Mouse (Mus musculus): ENCODE results near the gene N4bp2l1. TPM values are rescaled to one million over a fixed set of nuclear protein-coding genes. Genes with fewer than 3 reads are reported as not detected.
"Not testable (repeated sequence)": the region's sequence is repeated elsewhere in the genome, so short reads cannot be mapped to it uniquely, and the experiment has no call there.

The N4bp2l1 gene
- polyA plus RNA-seq (2015; fragmentation: Nextera tagmentation; extraction: Ambion mirVana) = 7.7 and 8.6 TPM in 2 replicates

DNA sequence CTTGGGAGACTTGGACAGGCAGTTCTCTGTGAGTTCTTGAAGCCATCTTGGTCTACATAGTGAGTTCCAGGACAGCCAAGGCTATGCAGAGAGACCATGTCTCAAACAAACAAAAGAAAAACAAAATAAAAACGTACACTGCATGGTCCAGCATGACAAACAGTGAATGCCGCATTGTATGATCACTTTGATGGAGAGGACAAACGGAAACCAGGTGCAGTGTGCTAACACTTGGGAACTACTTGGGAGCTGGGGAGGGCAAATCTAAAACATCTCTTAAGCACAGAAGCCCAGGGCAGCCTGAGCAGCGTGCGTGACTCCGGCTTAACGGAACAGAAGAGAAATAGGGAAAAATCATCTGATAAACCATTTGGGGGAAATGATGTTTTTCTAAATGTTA lies at the start of gene N4bp2l1:
N4bp2l1 (minus strand) TSS at position 101 of the 400 bp plus-strand sequence.
- H3K36me3 ChIP-seq = peaks cover 6% of the 10 kb centered on the region; the same call in 1 of the 2 replicates
- no peak within 1 kb of the TSS for H3K4me2 ChIP-seq
- no peak within 1 kb of the TSS for H3K4me3 ChIP-seq
- H3K9me3 ChIP-seq = no peaks in the 10 kb centered on the region
- WGBS = 88% methylated on average over 7 of the region's 7 CpGs
- H3K9ac ChIP-seq = no peak within 1 kb of the TSS
- H3K27me3 ChIP-seq = peaks cover 46% of the 10 kb centered on the region
- no peak for ATAC-seq (ENCODE audit: low FRiP score)
- peaks cover 31% of the 10 kb centered on the region for H3K4me1 ChIP-seq (replicated peaks)
- H3K27ac ChIP-seq = no peak within 1 kb of the TSS

DNA sequence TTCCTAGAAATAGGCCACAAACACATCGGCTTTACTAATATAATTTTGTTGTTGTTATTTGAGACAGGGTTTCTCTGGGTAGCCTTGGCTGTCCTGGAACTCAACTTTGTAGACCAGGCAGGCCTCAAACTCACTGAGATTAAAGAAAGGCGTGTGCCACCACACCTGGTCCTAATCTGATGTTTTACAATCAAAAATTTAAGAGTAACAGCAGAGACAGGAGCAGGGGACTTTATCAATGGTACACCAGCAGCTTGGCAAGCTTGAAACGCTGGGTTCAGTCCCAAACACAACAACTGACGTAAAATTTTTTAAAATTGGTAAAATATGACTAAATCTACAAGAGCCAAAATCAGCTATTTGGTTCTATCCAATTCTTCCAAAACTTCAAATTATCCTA lies 47.9 kb upstream of the N4bp2l1 start:
- WGBS = 93% methylated on average over 4 of the region's 4 CpGs
- no peak for ATAC-seq (ENCODE audit: low FRiP score)

DNA sequence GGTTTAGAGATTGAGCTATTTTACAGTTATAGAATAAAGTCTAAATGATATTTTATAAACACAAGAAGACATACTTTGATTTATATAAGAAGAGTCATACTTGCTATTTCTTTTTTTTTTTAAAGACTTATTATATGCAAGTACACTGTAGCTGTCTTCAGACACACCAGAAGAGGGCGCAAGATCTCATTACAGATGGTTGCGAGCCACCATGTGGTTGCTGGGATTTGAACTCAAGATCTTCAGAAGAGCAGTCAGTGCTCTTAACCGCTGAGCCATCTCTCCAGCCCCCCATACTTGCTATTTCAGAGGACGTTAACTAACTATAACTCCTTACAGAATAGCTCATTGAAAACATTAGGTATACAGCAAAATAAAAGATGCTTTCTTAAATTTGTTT lies 46.4 kb upstream of the N4bp2l1 start:
- not testable (repeated sequence) for H3K9me3 ChIP-seq; H3K27me3 ChIP-seq; H3K4me1 ChIP-seq (replicated peaks); H3K4me3 ChIP-seq; ATAC-seq (ENCODE audit: low FRiP score); H3K4me2 ChIP-seq; H3K9ac ChIP-seq; H3K27ac ChIP-seq
- WGBS = 98% methylated on average over 4 of the region's 4 CpGs
- peaks cover 23% of the 10 kb centered on the region for H3K36me3 ChIP-seq

More for the DNA sequence above, 47.9 kb upstream of the N4bp2l1 start:
- Histone ChIP-seq H3K4me2 (no peak overlapping the region), H3K27ac (no peak overlapping the region), H3K9me3 (no peaks in the 10 kb centered on the region), H3K9ac (no peak overlapping the region), H3K4me3 (no peak overlapping the region), H3K4me1 (replicated peaks) (no peaks in the 10 kb centered on the region), H3K36me3 (peaks cover 35% of the 10 kb centered on the region), H3K27me3 (no peaks in the 10 kb centered on the region)

DNA sequence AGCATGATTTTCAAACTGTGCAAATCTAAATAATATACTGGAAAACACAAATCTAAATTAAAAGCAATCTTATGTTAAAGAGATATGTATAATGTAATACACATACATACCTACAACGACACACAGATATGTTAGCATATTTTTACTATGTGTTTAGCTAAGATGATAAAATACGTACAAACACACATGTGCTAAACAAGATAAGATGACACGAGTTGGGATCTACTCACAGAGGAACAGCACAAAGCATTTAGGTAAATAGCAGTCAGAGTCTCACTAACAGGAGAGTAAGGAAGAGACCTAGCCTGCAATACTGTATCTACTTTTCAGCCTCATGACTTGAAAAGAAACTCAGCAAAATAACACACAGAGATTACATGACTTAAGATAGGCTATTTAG lies 44.5 kb upstream of the N4bp2l1 start:
- H3K9me3 ChIP-seq = no peaks in the 10 kb centered on the region
- ATAC-seq (ENCODE audit: low FRiP score) = no peak
- H3K4me1 ChIP-seq (replicated peaks) = no peaks in the 10 kb centered on the region
- 93% methylated on average over 3 of the region's 3 CpGs for WGBS
- H3K27ac ChIP-seq = no peak overlapping the region
- peaks cover 29% of the 10 kb centered on the region for H3K36me3 ChIP-seq
- H3K9ac ChIP-seq = no peak overlapping the region
- no peak overlapping the region for H3K4me3 ChIP-seq
- no peak overlapping the region for H3K4me2 ChIP-seq
- no peaks in the 10 kb centered on the region for H3K27me3 ChIP-seq

GRCm38 (mm10) chr5:150629692-150630091 lies 32.7 kb upstream of the N4bp2l1 start:
- WGBS = 92% methylated on average over 2 of the region's 2 CpGs

DNA sequence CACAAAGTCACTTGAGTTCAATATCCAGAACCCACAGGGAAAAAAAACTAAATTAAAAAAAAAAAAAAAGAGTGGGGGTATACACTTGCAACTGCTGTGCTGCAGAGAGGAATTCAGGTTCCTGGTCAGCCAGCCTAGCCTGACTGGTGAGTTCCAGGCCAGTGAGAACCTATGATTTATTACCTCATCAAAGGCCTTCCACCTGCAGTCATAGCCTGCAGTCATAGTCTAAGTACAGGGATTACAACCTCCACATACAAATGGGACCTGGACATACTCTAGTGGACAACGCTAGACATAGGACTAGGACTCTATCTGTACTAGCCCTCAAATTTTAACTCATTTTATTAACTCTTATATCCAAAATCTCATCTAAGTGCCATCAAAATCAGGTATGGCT lies 32.3 kb upstream of the N4bp2l1 start:
- H3K4me2 ChIP-seq = no peak overlapping the region
- no peaks in the 10 kb centered on the region for H3K4me1 ChIP-seq (replicated peaks)
- H3K9me3 ChIP-seq = no peaks in the 10 kb centered on the region
- no peak for ATAC-seq (ENCODE audit: low FRiP score)
- H3K27me3 ChIP-seq = no peaks in the 10 kb centered on the region
- H3K9ac ChIP-seq = no peak overlapping the region
- H3K27ac ChIP-seq = no peak overlapping the region
- H3K4me3 ChIP-seq = no peak overlapping the region
- 0 out of 2 replicates have a peak, but pooled peaks cover 6% of the 10 kb centered on the region for H3K36me3 ChIP-seq
- 95% methylated on average over 1 of the region's 1 CpGs for WGBS

More at GRCm38 (mm10) chr5:150629692-150630091, 32.7 kb upstream of the N4bp2l1 start:
- Histone ChIP-seq H3K9me3 (no peaks in the 10 kb centered on the region), H3K9ac (no peak overlapping the region), H3K27ac (no peak overlapping the region), H3K36me3 (peaks cover 9% of the 10 kb centered on the region; the same call in 1 of the 2 replicates), H3K4me2 (no peak overlapping the region), H3K4me3 (no peak overlapping the region), H3K4me1 (replicated peaks) (no peaks in the 10 kb centered on the region), H3K27me3 (no peaks in the 10 kb centered on the region)
- no peak for ATAC-seq (ENCODE audit: low FRiP score)

DNA sequence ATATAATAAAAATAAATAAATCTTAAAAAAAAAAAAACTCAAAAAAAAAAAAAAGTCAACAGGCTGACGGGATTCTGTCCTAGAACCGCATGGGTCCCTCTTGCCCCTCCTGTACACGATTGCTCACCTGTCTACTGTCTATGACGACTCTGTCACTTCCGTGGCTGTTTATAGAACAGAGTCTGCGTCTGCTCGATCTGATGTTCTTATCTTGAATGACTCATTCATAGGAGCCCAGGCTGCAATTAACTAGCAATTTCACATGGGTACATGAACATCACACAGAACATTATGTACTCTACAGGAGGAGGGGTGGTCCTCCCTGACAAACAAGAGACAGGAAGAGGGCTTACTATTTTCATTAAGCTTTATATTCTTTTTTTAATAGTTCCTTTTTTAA lies 28.5 kb upstream of the N4bp2l1 start:
- Histone ChIP-seq H3K27me3 (no peaks in the 10 kb centered on the region), H3K4me3 (no peak overlapping the region), H3K36me3 (0 out of 2 replicates have a peak, but pooled peaks cover 7% of the 10 kb centered on the region), H3K4me1 (replicated peaks) (no peaks in the 10 kb centered on the region), H3K4me2 (no peak overlapping the region), H3K9me3 (no peaks in the 10 kb centered on the region), H3K9ac (no peak overlapping the region), H3K27ac (no peak overlapping the region)
- ATAC-seq (ENCODE audit: low FRiP score) = no peak
- 96% methylated on average over 7 of the region's 7 CpGs for WGBS

GRCm38 (mm10) chr5:150622792-150623191 lies 25.8 kb upstream of the N4bp2l1 start:
- Histone ChIP-seq H3K9me3 (no peaks in the 10 kb centered on the region), H3K4me2 (no peak overlapping the region), H3K36me3 (0 out of 2 replicates have a peak, but pooled peaks cover 4% of the 10 kb centered on the region), H3K4me1 (replicated peaks) (no peaks in the 10 kb centered on the region), H3K4me3 (no peak overlapping the region), H3K27me3 (no peaks in the 10 kb centered on the region), H3K27ac (no peak overlapping the region), H3K9ac (no peak overlapping the region)
- ATAC-seq (ENCODE audit: low FRiP score) = no peak
- 45% methylated on average over 1 of the region's 1 CpGs for WGBS

DNA sequence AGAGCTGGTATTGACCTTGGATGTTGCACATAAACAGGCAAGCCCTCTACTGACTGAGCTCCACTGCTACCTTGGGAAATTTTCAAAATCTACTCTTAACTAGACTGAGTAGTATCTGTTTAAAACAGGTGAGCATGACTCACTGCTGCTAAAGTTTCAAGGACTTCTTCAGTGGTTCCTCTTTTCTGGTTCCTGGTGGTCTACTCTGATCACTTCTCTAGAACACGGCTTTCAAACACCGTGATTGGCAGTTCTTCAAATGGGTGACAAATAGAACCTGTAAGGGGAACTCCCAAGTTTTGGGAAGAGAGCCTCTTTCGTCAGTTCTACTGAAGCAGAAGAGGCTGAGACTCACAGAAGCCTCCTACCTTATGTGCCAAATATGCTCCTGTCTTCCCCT lies 24.6 kb upstream of the N4bp2l1 start:
- Histone ChIP-seq H3K9me3 (no peaks in the 10 kb centered on the region), H3K36me3 (peaks cover 3% of the 10 kb centered on the region; the same call in 1 of the 2 replicates), H3K27me3 (no peaks in the 10 kb centered on the region), H3K4me2 (no peak overlapping the region), H3K9ac (no peak overlapping the region), H3K27ac (no peak overlapping the region), H3K4me3 (no peak overlapping the region), H3K4me1 (replicated peaks) (no peaks in the 10 kb centered on the region)
- no peak for ATAC-seq (ENCODE audit: low FRiP score)
- 94% methylated on average over 3 of the region's 3 CpGs for WGBS

DNA sequence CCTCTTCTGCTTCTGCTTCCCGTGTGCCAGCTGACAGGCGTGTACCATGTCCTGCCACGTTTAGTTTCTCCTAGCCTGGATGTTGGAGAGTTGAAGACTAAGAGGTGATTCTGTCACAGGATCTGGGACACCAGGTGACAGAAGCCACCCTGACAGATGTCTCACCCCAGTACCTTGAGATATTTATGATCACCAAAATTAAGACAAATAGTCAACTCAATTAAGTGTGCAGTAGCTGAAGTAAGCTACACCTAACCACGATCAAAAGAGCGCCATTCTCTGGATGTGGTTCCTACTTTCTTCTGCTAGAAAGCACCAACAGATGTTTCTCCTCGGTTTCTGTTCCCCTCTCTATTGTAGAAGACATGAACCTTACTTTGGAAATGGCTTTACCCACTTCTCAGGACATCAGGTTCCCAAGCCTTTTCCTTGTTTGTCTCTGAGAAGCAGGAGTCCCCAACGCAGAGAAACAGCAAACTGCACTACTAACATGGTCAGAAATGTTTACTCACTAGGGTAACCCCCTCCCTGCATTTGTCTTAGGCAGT lies 23.7 kb upstream of the N4bp2l1 start:
- no peaks in the 10 kb centered on the region for H3K27me3 ChIP-seq
- peaks cover 3% of the 10 kb centered on the region; the same call in 1 of the 2 replicates for H3K36me3 ChIP-seq
- H3K9me3 ChIP-seq = no peaks in the 10 kb centered on the region
- H3K4me2 ChIP-seq = no peak overlapping the region
- 88% methylated on average over 7 of the region's 7 CpGs for WGBS
- no peak for ATAC-seq (ENCODE audit: low FRiP score)
- no peak overlapping the region for H3K27ac ChIP-seq
- no peak overlapping the region for H3K9ac ChIP-seq
- no peak overlapping the region for H3K4me3 ChIP-seq
- no peaks in the 10 kb centered on the region for H3K4me1 ChIP-seq (replicated peaks)

- Histone ChIP-seq H3K9me3 (no peaks in the 10 kb centered on the region), H3K36me3 (peaks cover 3% of the 10 kb centered on the region; the same call in 1 of the 2 replicates), H3K4me2 (no peak overlapping the region), H3K4me1 (replicated peaks) (no peaks in the 10 kb centered on the region), H3K9ac (no peak overlapping the region), H3K27ac (no peak overlapping the region), H3K27me3 (no peaks in the 10 kb centered on the region), H3K4me3 (no peak overlapping the region)
- 92% methylated on average over 10 of the region's 10 CpGs for WGBS
- no peak for ATAC-seq (ENCODE audit: low FRiP score)
These were observed 21.8 kb upstream of the N4bp2l1 start for GRCm38 (mm10) chr5:150618599-150619355.

DNA sequence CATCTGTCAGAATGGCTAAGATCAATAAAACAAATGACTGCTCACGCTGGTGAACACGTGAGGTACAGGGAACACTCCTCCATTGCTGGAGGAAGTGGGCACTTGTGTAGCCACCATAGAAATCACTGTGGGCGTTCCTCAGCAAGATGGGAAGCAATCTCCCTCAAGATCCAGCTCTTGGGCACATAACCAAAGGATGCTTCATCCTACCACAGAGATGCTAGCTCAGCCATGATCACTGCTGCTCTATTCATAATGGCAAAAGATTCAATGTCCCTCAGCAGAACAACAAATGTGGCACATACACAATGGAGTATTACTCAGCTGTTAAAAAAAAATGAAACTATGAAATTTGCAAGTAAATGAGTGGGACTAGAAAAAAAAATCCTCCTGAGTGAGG lies 19.7 kb upstream of the N4bp2l1 start:
- Histone ChIP-seq H3K4me1 (replicated peaks) (0 out of 2 replicates have a peak, but pooled peaks cover 2% of the 10 kb centered on the region), H3K27me3 (no peaks in the 10 kb centered on the region), H3K36me3 (peaks cover 3% of the 10 kb centered on the region; the same call in 1 of the 2 replicates), H3K27ac (no peak overlapping the region), H3K4me2 (no peak overlapping the region), H3K4me3 (no peak overlapping the region), H3K9ac (no peak overlapping the region), H3K9me3 (no peaks in the 10 kb centered on the region)
- ATAC-seq (ENCODE audit: low FRiP score) = no peak
- WGBS = 75% methylated on average over 3 of the region's 3 CpGs
